Mouse (Mus musculus) testis, postnatal 14 days (tissue): ENCODE data around the gene Wdr13.
"Not testable (repeated sequence)": the region's sequence is repeated elsewhere in the genome, so short reads cannot be mapped to it uniquely, and the experiment has no call there.

Source experiments
- DNase-seq: peaks from one replicate; pipeline ENCODE4 v3.0.0; 2021; ENCODE audit warnings: low spot score

The Wdr13 gene

DNA sequence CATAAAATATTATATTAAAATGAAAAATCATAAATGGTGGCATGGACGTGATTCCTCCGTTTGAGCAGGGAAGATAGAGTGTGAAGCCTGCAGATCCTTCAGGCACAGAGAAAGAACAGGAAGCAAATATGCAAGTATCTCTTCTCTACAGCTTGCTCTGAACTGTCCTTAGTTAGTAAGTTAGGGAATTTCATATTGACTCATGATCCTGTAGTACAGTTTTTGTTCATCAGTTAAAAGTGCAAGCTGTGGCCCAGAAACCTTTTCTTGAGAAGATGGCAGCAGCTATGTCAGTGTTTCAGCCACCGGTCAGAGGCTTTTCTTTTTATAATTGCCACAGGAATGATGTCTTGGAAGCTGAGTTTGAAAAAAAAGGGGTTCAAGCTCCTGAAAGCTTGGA lies 27.7 kb downstream of the Wdr13 start:
- no peak for DNase-seq

DNA sequence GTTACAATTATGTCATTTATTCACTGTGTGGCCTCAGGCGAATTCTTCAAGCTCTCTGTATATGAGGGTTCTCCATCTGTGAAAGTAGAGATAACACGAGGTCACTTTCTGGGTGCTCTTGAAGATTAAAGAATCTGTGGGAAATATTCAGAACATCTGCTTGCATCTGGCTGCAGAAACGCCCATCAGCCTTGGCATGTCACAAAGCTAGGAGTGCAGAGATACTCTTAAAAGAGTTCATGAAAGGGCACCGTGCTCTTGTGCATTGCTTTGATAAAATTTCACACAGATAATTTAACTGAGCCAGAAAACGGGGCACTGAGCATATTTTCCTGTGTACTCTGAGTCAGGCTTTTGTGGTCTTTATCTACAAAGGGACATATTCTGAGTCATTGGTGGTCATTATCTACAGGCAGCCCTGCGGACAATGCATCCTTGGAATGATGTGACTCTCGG lies 30.5 kb downstream of the Wdr13 start:
- DNase-seq: no peak

GRCm38 (mm10) chrX:8101017-8101416 lies 31.7 kb downstream of the Wdr13 start:
- no peak for DNase-seq

GRCm38 (mm10) chrX:8099435-8099834 lies 33.3 kb downstream of the Wdr13 start:
- DNase-seq: no peak

DNA sequence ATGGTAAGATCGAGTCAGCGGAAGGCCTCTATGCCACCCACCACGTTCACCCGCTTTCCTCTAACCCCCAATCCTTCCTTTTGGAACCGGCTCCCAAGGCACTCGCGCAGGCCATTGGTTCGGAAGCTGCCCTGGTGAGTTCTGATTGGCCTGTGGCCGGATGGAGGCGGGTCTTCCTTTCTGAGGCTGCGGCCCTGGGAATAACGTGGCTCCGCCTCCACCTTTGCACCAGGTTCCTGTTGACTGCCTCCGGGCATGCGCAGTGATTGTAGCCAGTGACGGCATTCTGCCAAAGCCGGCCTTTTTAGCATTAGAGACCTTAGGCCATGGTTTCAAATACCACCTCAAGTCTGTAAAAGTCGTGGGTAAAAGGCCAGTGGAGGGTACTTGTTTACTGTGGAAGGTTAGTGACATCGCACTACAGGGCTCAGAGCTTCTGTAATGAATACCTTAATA lies 35.9 kb downstream of the Wdr13 start:
- peak; percentile 96 for DNase-seq

- peak; percentile 83 for DNase-seq
Measured at GRCm38 (mm10) chrX:8096068-8096786, 36.5 kb downstream of the Wdr13 start.

GRCm38 (mm10) chrX:8095546-8095945 lies 37.1 kb downstream of the Wdr13 start:
- DNase-seq: no peak

- DNase-seq: not testable (repeated sequence)
Measured at GRCm38 (mm10) chrX:8090954-8091347, 41.7 kb downstream of the Wdr13 start.

DNA sequence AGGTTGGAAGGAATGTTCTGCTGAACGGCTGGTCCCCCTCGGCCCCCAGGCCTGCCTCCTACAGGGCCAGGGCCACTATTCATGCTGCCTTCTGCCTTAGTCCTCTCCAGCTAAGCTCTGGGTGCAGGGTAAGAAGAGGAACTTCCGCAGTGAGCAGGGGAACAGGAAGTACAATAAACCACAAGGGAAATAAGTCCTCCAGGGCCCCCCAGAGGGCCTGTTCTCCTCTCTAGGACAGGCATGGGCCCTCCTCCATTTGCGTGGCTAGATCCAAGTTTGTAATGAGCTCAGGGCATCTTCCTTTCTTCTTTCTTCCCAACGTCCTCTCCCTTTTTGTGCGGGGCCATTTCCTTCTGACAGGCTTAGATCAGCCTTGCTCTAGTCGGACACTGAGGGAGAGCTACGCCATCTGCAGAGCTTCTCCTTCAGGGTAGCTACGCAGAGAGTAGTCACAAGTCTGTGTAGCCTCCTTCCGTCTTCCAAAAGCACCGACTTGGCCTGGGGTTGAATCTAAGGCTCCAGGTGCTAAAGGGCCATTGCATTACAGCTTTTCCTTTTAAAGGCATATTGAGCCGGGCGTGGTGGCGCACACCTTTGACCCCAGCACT lies 42.2 kb downstream of the Wdr13 start, which contains the start of gene Was:
Gene Was, minus strand, starts transcription at position 153 of the 608 bp plus-strand sequence.
- no peak for DNase-seq

GRCm38 (mm10) chrX:8089746-8090145 lies 42.9 kb downstream of the Wdr13 start:
- no peak for DNase-seq

DNA sequence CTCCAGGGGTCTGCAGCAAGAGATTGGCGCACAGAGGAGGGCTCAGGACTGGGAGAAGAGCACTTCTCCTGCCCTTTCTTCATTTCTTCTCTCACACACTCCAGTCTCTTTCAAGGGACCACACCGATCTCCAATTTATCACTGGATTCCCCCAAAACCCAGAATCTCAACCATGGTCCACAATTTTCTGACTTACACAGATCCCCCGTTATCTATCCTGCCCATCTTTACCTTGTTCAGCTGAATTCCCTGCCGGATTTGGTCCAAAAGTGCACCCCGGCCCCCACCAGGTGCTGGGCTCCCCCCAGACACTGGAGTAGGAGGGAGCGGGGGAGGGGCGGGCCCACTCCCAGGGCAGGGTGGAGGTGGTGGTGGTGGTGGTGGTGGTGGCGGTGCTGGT lies 47.1 kb downstream of the Wdr13 start:
- no peak for DNase-seq

DNA sequence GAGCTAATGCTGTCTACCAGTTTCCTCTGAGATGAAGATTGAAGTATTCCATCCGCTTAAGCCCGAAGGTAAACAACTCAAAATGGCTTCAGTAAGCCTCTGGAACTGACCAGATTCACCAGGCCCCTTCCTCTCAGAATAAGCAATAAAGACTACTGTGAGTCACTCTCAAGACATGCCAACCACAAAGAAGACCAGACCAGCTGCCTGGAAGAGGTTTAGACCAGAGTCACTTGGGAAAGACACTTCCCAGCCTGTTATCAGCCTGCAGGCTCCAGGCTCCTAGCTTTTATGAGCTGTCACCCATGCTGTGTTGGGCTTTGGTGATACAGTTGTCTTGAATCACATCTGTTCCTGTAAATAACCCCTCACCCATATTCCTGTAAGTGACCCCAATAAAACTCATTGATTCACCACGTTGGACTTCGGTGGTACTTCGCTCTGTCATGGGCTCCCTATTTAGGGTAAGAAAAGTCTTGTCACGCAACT lies 47.9 kb downstream of the Wdr13 start:
- no peak for DNase-seq

DNA sequence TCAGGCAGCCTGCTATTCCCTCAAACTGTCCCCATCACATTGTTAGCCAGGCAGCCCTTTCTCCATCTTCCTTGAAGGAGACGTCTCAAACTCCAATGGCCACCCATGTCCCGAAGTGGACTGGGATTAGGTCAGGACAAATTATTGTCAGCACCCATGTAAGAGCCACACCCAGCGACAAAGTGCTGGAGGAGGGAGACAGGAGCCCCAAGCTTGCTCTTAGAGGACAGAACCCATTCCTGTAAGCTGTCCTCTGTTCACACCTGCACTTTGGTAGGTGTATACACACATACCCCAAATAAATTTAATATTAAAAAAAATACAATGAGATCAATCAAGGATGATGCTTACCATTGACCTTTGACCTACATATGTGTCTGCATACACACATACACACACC lies 57.6 kb downstream of the Wdr13 start:
- no peak for DNase-seq

- peak; percentile 96 for DNase-seq
Measured at GRCm38 (mm10) chrX:8074430-8075014, 58.2 kb downstream of the Wdr13 start, which contains the start of gene Suv39h1. Gene Suv39h1 (minus strand): TSS chrX:8074760.

DNA sequence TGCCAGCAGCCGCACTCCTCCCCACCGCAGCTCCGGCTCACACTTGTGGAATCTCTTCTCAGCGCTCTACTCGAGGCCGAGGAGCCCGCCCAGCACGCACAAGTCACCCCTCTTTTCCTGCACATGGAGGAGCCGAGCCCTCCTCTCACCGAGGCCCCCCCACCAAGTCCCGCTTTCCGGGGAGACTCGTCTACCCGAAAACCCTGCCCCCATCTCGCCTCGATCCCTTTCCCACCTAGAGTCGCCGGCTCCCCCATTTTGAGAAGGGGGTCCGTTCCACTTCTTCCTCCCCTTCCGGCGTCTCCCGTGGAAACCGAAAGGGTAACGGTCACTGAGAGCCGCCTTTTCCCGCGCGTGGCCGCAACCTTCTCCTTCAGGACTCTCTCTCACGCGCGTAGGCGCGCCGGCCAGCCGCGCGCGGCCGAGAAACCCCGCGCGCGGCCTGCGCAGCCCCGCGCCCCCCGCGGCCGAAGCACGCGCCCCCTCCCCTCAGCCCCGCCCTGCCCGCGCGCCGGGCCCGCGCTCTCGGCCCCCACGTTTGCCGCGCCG lies 58.7 kb downstream of the Wdr13 start:
- DNase-seq: peak; percentile 61
